Mouse (Mus musculus): ENCODE measurements around the gene Brpf3. TPM values are rescaled to one million over a fixed set of nuclear protein-coding genes. Genes with fewer than 3 reads are reported as not detected.
"Not testable (repeated sequence)": the region's sequence is repeated elsewhere in the genome, so short reads cannot be mapped to it uniquely, and the experiment has no call there.

Brpf3 gene
- polyA plus RNA-seq, 1 experiment from 2014 or later: 6.0 TPM

GRCm38 (mm10) chr17:28769121-28769874 lies 31.6 kb upstream of the Brpf3 start, which contains the start of gene Mapk13:
Mapk13 (plus strand) TSS chr17:28769297.
- Histone ChIP-seq H3K9me3 (ENCODE audit: control insufficient read depth, low read length) (no peaks in the 10 kb centered on the region), H3K4me2 (ENCODE audit: low read length) (peak within 1 kb of the TSS; percentile 89), H3K27ac (replicated peaks in 1 of 2; ENCODE audit: control insufficient read depth in 1 of 2, insufficient read depth in 1 of 2, low read depth in 2 of 2, low read length in 2 of 2) (no peak within 1 kb of the TSS), H3K27me3 (ENCODE audit: control insufficient read depth, insufficient read depth, low read length) (peaks cover 37% of the 10 kb centered on the region), H3K9ac (ENCODE audit: low read length) (peak within 1 kb of the TSS; percentile 68), H3K4me3 (ENCODE audit: control insufficient read depth in 1 of 2, insufficient read depth in 1 of 2, low read depth in 1 of 2, low read length in 2 of 2) (peak within 1 kb of the TSS; percentile 36 to 49), H3K36me3 (ENCODE audit: control insufficient read depth, insufficient read depth, low read length) (no peaks in the 10 kb centered on the region), H3K4me1 (ENCODE audit: control insufficient read depth in 2 of 2, insufficient read depth in 2 of 2, low read length in 2 of 2) (peaks cover 11 to 18% of the 10 kb centered on the region in 2 experiments)
- under 1% methylated on average over 58 of the region's 58 CpGs for WGBS
- 0 out of 2 replicates have a peak, but pooled peaks have one; percentile 7 for ATAC-seq (ENCODE audit: insufficient number of reproducible peaks, insufficient read depth, low FRiP score, low read depth)

- peak overlapping the region; percentile 68 for H3K9ac ChIP-seq (ENCODE audit: low read length)
- 3% methylated on average over 24 of the region's 24 CpGs for WGBS
- H3K27ac ChIP-seq (replicated peaks in 1 of 2; ENCODE audit: control insufficient read depth in 1 of 2, insufficient read depth in 1 of 2, low read depth in 2 of 2, low read length in 2 of 2): no peak overlapping the region
- ATAC-seq (ENCODE audit: insufficient number of reproducible peaks, insufficient read depth, low FRiP score, low read depth): peak; percentile 26; the same call in 1 of the 2 replicates
- no peaks in the 10 kb centered on the region for H3K36me3 ChIP-seq (ENCODE audit: control insufficient read depth, insufficient read depth, low read length)
- H3K4me2 ChIP-seq (ENCODE audit: low read length): peak overlapping the region; percentile 89
- H3K4me1 ChIP-seq (ENCODE audit: control insufficient read depth in 2 of 2, insufficient read depth in 2 of 2, low read length in 2 of 2): peaks cover 11 to 18% of the 10 kb centered on the region in 2 experiments
- peaks cover 37% of the 10 kb centered on the region for H3K27me3 ChIP-seq (ENCODE audit: control insufficient read depth, insufficient read depth, low read length)
- peak overlapping the region; percentile 36 to 49 for H3K4me3 ChIP-seq (ENCODE audit: control insufficient read depth in 1 of 2, insufficient read depth in 1 of 2, low read depth in 1 of 2, low read length in 2 of 2)
- H3K9me3 ChIP-seq (ENCODE audit: control insufficient read depth, low read length): no peaks in the 10 kb centered on the region
Measured at GRCm38 (mm10) chr17:28769875-28770421, 30.9 kb upstream of the Brpf3 start.

GRCm38 (mm10) chr17:28771289-28771688 lies 29.6 kb upstream of the Brpf3 start:
- no peaks in the 10 kb centered on the region for H3K36me3 ChIP-seq (ENCODE audit: control insufficient read depth, insufficient read depth, low read length)
- WGBS: 84% methylated on average over 5 of the region's 5 CpGs

GRCm38 (mm10) chr17:28774303-28774702 lies 26.6 kb upstream of the Brpf3 start:
- H3K4me1 ChIP-seq (ENCODE audit: control insufficient read depth in 2 of 2, insufficient read depth in 2 of 2, low read length in 2 of 2): peaks cover 10 to 13% of the 10 kb centered on the region in 2 experiments
- not testable (repeated sequence) for ATAC-seq (ENCODE audit: insufficient number of reproducible peaks, insufficient read depth, low FRiP score, low read depth); H3K4me3 ChIP-seq (ENCODE audit: control insufficient read depth in 1 of 2, insufficient read depth in 1 of 2, low read depth in 1 of 2, low read length in 2 of 2); H3K4me2 ChIP-seq (ENCODE audit: low read length); H3K9ac ChIP-seq (ENCODE audit: low read length); H3K27ac ChIP-seq (replicated peaks in 1 of 2; ENCODE audit: control insufficient read depth in 1 of 2, insufficient read depth in 1 of 2, low read depth in 2 of 2, low read length in 2 of 2); H3K9me3 ChIP-seq (ENCODE audit: control insufficient read depth, low read length); H3K36me3 ChIP-seq (ENCODE audit: control insufficient read depth, insufficient read depth, low read length)
- H3K27me3 ChIP-seq (ENCODE audit: control insufficient read depth, insufficient read depth, low read length): peaks cover 24% of the 10 kb centered on the region
- WGBS: 94% methylated on average over 9 of the region's 9 CpGs

More at GRCm38 (mm10) chr17:28771289-28771688, 29.6 kb upstream of the Brpf3 start:
- H3K4me3 ChIP-seq (ENCODE audit: control insufficient read depth in 1 of 2, insufficient read depth in 1 of 2, low read depth in 1 of 2, low read length in 2 of 2): no peak overlapping the region
- no peak overlapping the region for H3K4me2 ChIP-seq (ENCODE audit: low read length)
- no peak for ATAC-seq (ENCODE audit: insufficient number of reproducible peaks, insufficient read depth, low FRiP score, low read depth)
- peaks cover 37% of the 10 kb centered on the region for H3K27me3 ChIP-seq (ENCODE audit: control insufficient read depth, insufficient read depth, low read length)
- H3K9me3 ChIP-seq (ENCODE audit: control insufficient read depth, low read length): no peaks in the 10 kb centered on the region
- peaks cover 11 to 18% of the 10 kb centered on the region in 2 experiments for H3K4me1 ChIP-seq (ENCODE audit: control insufficient read depth in 2 of 2, insufficient read depth in 2 of 2, low read length in 2 of 2)
- no peak overlapping the region for H3K9ac ChIP-seq (ENCODE audit: low read length)
- H3K27ac ChIP-seq (replicated peaks in 1 of 2; ENCODE audit: control insufficient read depth in 1 of 2, insufficient read depth in 1 of 2, low read depth in 2 of 2, low read length in 2 of 2): no peak overlapping the region

- WGBS: 68% methylated on average over 4 of the region's 4 CpGs
- no peaks in the 10 kb centered on the region for H3K36me3 ChIP-seq (ENCODE audit: control insufficient read depth, insufficient read depth, low read length)
- peaks cover 2 to 4% of the 10 kb centered on the region in 2 experiments; a peak in 3 of 4 replicates for H3K4me1 ChIP-seq (ENCODE audit: control insufficient read depth in 2 of 2, insufficient read depth in 2 of 2, low read length in 2 of 2)
- no peaks in the 10 kb centered on the region for H3K9me3 ChIP-seq (ENCODE audit: control insufficient read depth, low read length)
- H3K27me3 ChIP-seq (ENCODE audit: control insufficient read depth, insufficient read depth, low read length): peaks cover 15% of the 10 kb centered on the region
- no peak for ATAC-seq (ENCODE audit: insufficient number of reproducible peaks, insufficient read depth, low FRiP score, low read depth)
- H3K4me2 ChIP-seq (ENCODE audit: low read length): no peak overlapping the region
- no peak overlapping the region for H3K4me3 ChIP-seq (ENCODE audit: control insufficient read depth in 1 of 2, insufficient read depth in 1 of 2, low read depth in 1 of 2, low read length in 2 of 2)
- H3K27ac ChIP-seq (replicated peaks in 1 of 2; ENCODE audit: control insufficient read depth in 1 of 2, insufficient read depth in 1 of 2, low read depth in 2 of 2, low read length in 2 of 2): no peak overlapping the region
- H3K9ac ChIP-seq (ENCODE audit: low read length): no peak overlapping the region
Measured at GRCm38 (mm10) chr17:28775161-28775560, 25.7 kb upstream of the Brpf3 start.

GRCm38 (mm10) chr17:28776817-28777216 lies 24.1 kb upstream of the Brpf3 start:
- H3K9me3 ChIP-seq (ENCODE audit: control insufficient read depth, low read length): no peaks in the 10 kb centered on the region
- peaks cover 6 to 10% of the 10 kb centered on the region in 2 experiments; a peak in 2 of 4 replicates for H3K4me1 ChIP-seq (ENCODE audit: control insufficient read depth in 2 of 2, insufficient read depth in 2 of 2, low read length in 2 of 2)
- H3K27me3 ChIP-seq (ENCODE audit: control insufficient read depth, insufficient read depth, low read length): no peaks in the 10 kb centered on the region
- 91% methylated on average over 3 of the region's 3 CpGs for WGBS
- no peaks in the 10 kb centered on the region for H3K36me3 ChIP-seq (ENCODE audit: control insufficient read depth, insufficient read depth, low read length)
- H3K4me2 ChIP-seq (ENCODE audit: low read length): no peak overlapping the region
- no peak for ATAC-seq (ENCODE audit: insufficient number of reproducible peaks, insufficient read depth, low FRiP score, low read depth)
- H3K9ac ChIP-seq (ENCODE audit: low read length): no peak overlapping the region
- H3K4me3 ChIP-seq (ENCODE audit: control insufficient read depth in 1 of 2, insufficient read depth in 1 of 2, low read depth in 1 of 2, low read length in 2 of 2): no peak overlapping the region
- H3K27ac ChIP-seq (replicated peaks in 1 of 2; ENCODE audit: control insufficient read depth in 1 of 2, insufficient read depth in 1 of 2, low read depth in 2 of 2, low read length in 2 of 2): no peak overlapping the region

- WGBS: 80% methylated on average over 16 of the region's 16 CpGs
- H3K9ac ChIP-seq (ENCODE audit: low read length): no peak overlapping the region
- ATAC-seq (ENCODE audit: insufficient number of reproducible peaks, insufficient read depth, low FRiP score, low read depth): no peak
- no peak overlapping the region for H3K4me3 ChIP-seq (ENCODE audit: control insufficient read depth in 1 of 2, insufficient read depth in 1 of 2, low read depth in 1 of 2, low read length in 2 of 2)
- no peak overlapping the region for H3K4me2 ChIP-seq (ENCODE audit: low read length)
- H3K27me3 ChIP-seq (ENCODE audit: control insufficient read depth, insufficient read depth, low read length): no peaks in the 10 kb centered on the region
- peaks cover 6 to 10% of the 10 kb centered on the region in 2 experiments; a peak in 2 of 4 replicates for H3K4me1 ChIP-seq (ENCODE audit: control insufficient read depth in 2 of 2, insufficient read depth in 2 of 2, low read length in 2 of 2)
- no peak overlapping the region for H3K27ac ChIP-seq (replicated peaks in 1 of 2; ENCODE audit: control insufficient read depth in 1 of 2, insufficient read depth in 1 of 2, low read depth in 2 of 2, low read length in 2 of 2)
- H3K9me3 ChIP-seq (ENCODE audit: control insufficient read depth, low read length): no peaks in the 10 kb centered on the region
- no peaks in the 10 kb centered on the region for H3K36me3 ChIP-seq (ENCODE audit: control insufficient read depth, insufficient read depth, low read length)
Measured at GRCm38 (mm10) chr17:28777231-28778005, 23.5 kb upstream of the Brpf3 start.

Data from heart, embryonic 14.5 days (tissue).